Mouse (Mus musculus) stomach, postnatal 0 days (tissue): ENCODE results near the gene Ccng2. TPM values are rescaled to one million over a fixed set of nuclear protein-coding genes. Genes with fewer than 3 reads are reported as not detected.

Experiments
- ATAC-seq: fragments of 200-750 bp; cut with Nextera tagmentation; 2 replicates; pipeline ENCODE4 v1.8.0; 2017; ENCODE audit not compliant: low FRiP score, low TSS enrichment
- DNase-seq: peaks from one replicate; pipeline ENCODE4 v3.0.0-alpha.2; 2016; ENCODE audit warnings: low spot score
- H3K27ac ChIP-seq: fragments of 300-500 bp; sonication (generic); replicated peaks from 2 replicates; pipeline ENCODE4 v1.5.1; 2014; ENCODE audit warnings: mild to moderate bottlenecking, control low read depth
- H3K27me3 ChIP-seq: fragments of 300-500 bp; sonication (generic); 2 replicates; pipeline ENCODE4 v1.6.1; 2014; ENCODE audit warnings: low read length; ENCODE audit not compliant: control insufficient read depth, insufficient read depth
- H3K36me3 ChIP-seq: fragments of 300-500 bp; sonication (generic); 2 replicates; pipeline ENCODE4 v1.6.1; 2014; ENCODE audit warnings: low read length, mixed read lengths; ENCODE audit not compliant: control insufficient read depth, insufficient read depth
- H3K4me1 ChIP-seq: fragments of 300-500 bp; sonication (generic); replicated peaks from 2 replicates; pipeline ENCODE4 v1.6.1; 2014; ENCODE audit warnings: antibody characterized with exemption; ENCODE audit not compliant: control insufficient read depth, insufficient read depth
- H3K4me2 ChIP-seq: fragments of 300-500 bp; sonication (generic); replicated peaks from 2 replicates; pipeline ENCODE4 v1.6.1; 2014; ENCODE audit warnings: low read depth, mild to moderate bottlenecking, control low read depth, moderate library complexity
- H3K4me3 ChIP-seq: fragments of 300-500 bp; sonication (generic); 2 replicates; pipeline ENCODE4 v1.5.1; 2014; ENCODE audit warnings: low read depth, low read length, control low read depth
- H3K9ac ChIP-seq: fragments of 300-500 bp; sonication (generic); 2 replicates; pipeline ENCODE4 v1.6.1; 2014; ENCODE audit warnings: mild to moderate bottlenecking, low read length, control low read depth, mixed read lengths
- H3K9me3 ChIP-seq: fragments of 300-500 bp; sonication (generic); 2 replicates; pipeline ENCODE4 v1.6.1; 2016; ENCODE audit warnings: low read length; ENCODE audit not compliant: control insufficient read depth
- CTCF ChIP-seq: IDR thresholded peaks from 2 replicates; pipeline ENCODE4 v1.5.1; 2016; ENCODE audit warnings: antibody characterized with exemption, low read depth, mild to moderate bottlenecking, moderate library complexity
- EP300 ChIP-seq: optimal IDR thresholded peaks from 2 replicates; pipeline ENCODE3; 2016; ENCODE audit warnings: antibody characterized with exemption
- WGBS: fragments of 180-500 bp; shearing (Covaris S2); extraction: QIAGEN DNeasy Blood & Tissue Kit; methylation state at CpG from one replicate; pipeline ENCODE4 v1.1.7; 2014; 5-methylcytosine and 5-hydroxymethylcytosine counted together
- polyA plus RNA-seq: library from polyadenylated mRNA; unstranded; fragments of >200 nt; fragmentation: Nextera tagmentation; extraction: Ambion mirVana; gene quantifications from 2 replicates; pipeline ENCODE4 v1.2.1, GENCODE M21; 2015

The Ccng2 gene
- polyA plus RNA-seq, 1 experiment from 2014 or later = 18.4 TPM

DNA sequence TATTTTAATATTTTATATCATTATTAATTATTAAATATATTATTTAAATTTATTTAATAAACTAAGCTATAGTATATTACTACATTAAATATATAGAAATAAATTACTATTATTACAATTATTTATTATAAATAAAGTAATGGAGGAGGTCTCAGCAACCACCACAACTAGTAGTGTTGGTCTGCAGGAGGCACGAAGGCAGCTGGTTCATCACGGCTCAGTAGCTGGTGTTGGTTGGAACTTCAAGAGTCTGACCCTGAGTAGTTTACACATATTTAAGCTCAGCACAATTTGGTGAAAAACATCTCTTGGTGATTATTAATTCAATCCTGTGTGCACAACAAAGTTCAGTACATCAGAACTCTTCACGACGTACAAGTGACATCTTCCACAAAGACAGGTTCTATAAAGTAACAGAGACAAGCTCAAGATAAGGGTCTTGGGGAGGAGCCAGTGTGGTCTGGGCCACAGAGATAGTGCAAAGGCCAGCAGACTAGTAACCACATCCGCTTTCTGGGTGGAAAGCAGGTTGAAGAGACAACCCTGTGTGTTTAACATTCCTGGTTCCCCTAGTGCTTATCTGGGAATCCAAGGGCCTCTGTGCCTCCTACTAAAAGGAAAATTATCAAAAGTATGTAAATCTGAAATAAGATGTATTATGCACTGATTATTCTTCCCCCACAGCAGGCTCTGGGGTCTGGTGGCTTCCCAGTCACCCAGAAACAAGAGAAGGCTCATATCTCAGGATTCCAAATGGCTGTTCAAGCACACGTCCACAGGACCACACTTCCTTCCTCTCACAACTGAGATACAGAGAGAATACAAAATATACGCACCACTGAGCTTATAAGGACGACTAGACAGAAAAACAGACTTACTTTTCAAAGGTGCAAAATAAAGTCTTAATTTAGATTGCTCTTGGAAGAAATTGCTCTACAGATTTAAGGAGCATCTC lies 27.2 kb upstream of the Ccng2 start:
- 78% methylated on average over 8 of the region's 8 CpGs for WGBS
- no peak overlapping the region for H3K4me3 ChIP-seq
- TF ChIP-seq EP300 = no peak
- TF ChIP-seq CTCF = no peak
- H3K4me1 ChIP-seq = no peaks in the 10 kb centered on the region
- ATAC-seq (no peak), DNase-seq (no peak)
- no peak overlapping the region for H3K9ac ChIP-seq
- no peak overlapping the region for H3K27ac ChIP-seq
- no peaks in the 10 kb centered on the region for H3K27me3 ChIP-seq
- H3K9me3 ChIP-seq = no peaks in the 10 kb centered on the region
- H3K4me2 ChIP-seq = no peak overlapping the region
- no peaks in the 10 kb centered on the region for H3K36me3 ChIP-seq

DNA sequence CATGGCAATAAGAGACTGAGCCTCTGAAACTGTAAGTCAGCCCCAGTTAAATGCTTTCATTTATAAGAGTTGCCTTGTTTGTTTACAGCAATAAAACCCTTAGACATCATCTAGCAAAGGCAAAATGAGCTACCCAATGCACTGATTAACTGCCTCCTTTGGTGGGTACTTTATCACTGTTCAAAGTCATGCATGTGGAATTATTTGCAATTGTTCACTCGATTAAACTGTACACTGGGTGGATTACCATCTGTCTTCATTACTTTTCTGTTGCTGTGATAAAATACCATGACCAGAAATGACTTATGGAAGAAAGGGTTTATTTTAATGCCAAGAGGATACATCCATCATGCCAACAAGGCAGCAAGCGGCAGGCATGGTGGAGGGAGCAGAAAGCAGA lies 21.8 kb upstream of the Ccng2 start:
- no peak for DNase-seq
- Histone ChIP-seq H3K36me3 (no peaks in the 10 kb centered on the region), H3K9ac (no peak overlapping the region), H3K4me1 (no peaks in the 10 kb centered on the region), H3K9me3 (no peaks in the 10 kb centered on the region), H3K27me3 (no peaks in the 10 kb centered on the region), H3K27ac (no peak overlapping the region), H3K4me3 (no peak overlapping the region), H3K4me2 (no peak overlapping the region)
- 58% methylated on average over 2 of the region's 2 CpGs for WGBS
- ATAC-seq = no peak
- TF ChIP-seq CTCF (no peak), EP300 (no peak)

DNA sequence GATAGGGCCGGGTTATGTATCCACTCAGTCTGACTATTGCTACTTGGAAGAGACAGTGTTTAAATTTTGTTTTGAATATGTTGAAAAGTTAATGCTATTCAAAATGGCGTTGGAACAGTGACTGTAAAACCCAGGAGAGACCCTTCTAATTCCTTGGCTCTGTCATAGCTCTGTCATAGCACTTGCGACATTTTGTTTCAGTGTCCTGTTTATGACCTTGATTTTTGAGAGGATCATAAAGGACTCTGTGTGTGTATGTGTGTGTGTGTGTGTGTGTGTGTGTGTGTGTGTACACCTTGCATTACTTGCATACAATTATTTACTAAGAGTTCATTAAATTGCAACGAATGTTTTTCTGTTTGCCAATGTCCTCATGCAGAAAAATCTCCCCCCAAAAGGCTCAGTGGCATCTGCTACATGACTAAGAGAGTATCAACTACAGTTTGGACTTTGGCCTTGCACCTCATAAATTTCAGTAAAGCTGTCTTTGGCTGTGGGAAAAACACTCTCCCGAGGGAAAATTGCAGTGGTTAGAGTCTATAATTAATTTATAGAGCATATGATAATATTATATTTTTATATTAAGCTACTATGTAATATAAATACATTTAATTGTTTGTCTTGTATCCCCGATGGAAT lies 17.0 kb upstream of the Ccng2 start:
- no peak overlapping the region for H3K4me2 ChIP-seq
- H3K36me3 ChIP-seq = no peaks in the 10 kb centered on the region
- no peaks in the 10 kb centered on the region for H3K27me3 ChIP-seq
- DNase-seq (no peak), ATAC-seq (no peak)
- H3K9me3 ChIP-seq = no peaks in the 10 kb centered on the region
- no peaks in the 10 kb centered on the region for H3K4me1 ChIP-seq
- TF ChIP-seq CTCF = no peak
- TF ChIP-seq EP300 = no peak
- WGBS = 66% methylated on average over 6 of the region's 6 CpGs
- H3K27ac ChIP-seq = no peak overlapping the region
- H3K4me3 ChIP-seq = no peak overlapping the region
- H3K9ac ChIP-seq = no peak overlapping the region

DNA sequence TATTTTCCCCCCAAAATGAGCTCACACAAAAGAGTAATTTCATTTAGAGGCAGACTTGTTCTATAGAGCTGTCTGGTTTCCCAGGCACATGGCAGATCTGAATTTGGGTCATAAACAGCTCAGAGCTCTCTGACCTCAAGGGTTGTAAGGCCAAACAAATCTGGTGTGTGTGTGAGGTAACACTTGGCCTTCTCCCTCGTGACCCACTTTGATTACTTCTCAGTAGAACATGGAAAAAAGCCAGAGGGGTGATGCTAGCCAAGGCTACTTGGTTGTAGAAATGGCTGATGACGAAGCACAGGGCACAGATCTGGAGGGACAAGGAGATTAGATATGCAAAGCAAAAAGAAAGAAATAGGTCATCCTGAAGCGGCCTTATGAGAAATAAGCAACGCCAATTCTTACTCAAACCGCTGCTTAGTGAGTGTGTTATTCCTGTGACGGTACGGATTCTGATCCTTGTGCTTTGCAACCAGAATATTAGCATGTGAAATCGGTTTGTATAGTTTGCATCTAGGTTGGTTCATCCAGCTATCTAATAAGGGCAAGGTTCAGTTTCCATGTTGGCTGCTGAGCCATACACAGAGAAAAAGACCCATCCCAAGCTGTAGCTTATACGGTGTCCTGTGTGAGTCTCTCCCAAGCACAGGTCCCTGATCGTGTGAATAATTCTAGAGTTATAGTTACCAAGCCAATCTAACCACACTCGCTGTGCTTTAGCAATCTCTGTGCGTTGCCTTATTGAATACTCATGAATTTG lies 15.9 kb upstream of the Ccng2 start:
- no peaks in the 10 kb centered on the region for H3K36me3 ChIP-seq
- H3K9ac ChIP-seq = no peak overlapping the region
- H3K27ac ChIP-seq = no peak overlapping the region
- no peaks in the 10 kb centered on the region for H3K27me3 ChIP-seq
- DNase-seq (no peak), ATAC-seq (no peak)
- TF ChIP-seq CTCF (no peak), EP300 (no peak)
- WGBS = 82% methylated on average over 12 of the region's 12 CpGs
- no peaks in the 10 kb centered on the region for H3K4me1 ChIP-seq
- H3K9me3 ChIP-seq = no peaks in the 10 kb centered on the region
- H3K4me2 ChIP-seq = no peak overlapping the region
- no peak overlapping the region for H3K4me3 ChIP-seq

DNA sequence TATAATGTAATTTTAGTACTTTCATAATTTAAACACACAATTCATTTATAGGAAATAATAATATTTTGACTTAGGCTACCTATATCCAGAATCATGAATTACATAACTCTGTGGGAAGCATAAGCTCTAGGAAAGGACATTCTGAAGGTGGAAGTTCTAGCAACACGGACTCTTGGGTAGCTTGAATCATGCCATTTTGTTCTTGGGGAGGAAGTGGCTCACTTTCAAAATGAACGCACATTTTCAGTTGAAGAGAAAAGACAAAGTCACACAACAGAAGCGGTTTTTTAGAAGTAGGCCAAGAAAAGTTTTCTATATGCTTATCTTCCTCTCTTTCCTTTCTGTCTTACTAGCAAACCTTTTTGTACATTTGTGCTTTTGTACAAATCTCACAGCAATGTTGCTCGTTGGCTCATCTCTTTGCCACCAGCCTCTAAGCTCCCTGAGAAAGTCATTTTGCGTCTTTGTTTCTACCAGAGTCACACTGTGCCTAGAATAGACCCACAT lies 11.2 kb upstream of the Ccng2 start:
- ATAC-seq = no peak
- no peak for DNase-seq
- TF ChIP-seq EP300 (no peak), CTCF (no peak)
- Histone ChIP-seq H3K36me3 (no peaks in the 10 kb centered on the region), H3K27ac (no peak overlapping the region), H3K9ac (no peak overlapping the region), H3K27me3 (no peaks in the 10 kb centered on the region), H3K4me2 (no peak overlapping the region), H3K9me3 (no peaks in the 10 kb centered on the region), H3K4me1 (no peaks in the 10 kb centered on the region), H3K4me3 (no peak overlapping the region)
- 85% methylated on average over 5 of the region's 5 CpGs for WGBS
